Mouse (Mus musculus) spleen, postnatal 4 days (tissue): ENCODE data around the gene Mta2.
"Not testable (repeated sequence)": the region's sequence is repeated elsewhere in the genome, so short reads cannot be mapped to it uniquely, and the experiment has no call there.

Experiments
- DNase-seq, 2 experiments: peaks; one replicate each; pipeline ENCODE4 v3.0.0; 2022; ENCODE audit warnings: low spot score in 2 of 2

The Mta2 gene

GRCm38 (mm10) chr19:8941515-8942217, at the start of gene Mta2:
TSS of gene Mta2 (plus strand) at chr19:8941875.
- DNase-seq = peak; percentile 96 to 97

- DNase-seq = peak; percentile 86 to 94
Measured at GRCm38 (mm10) chr19:8892829-8893766, 48.6 kb upstream of the Mta2 start, which contains the start of gene Ints5. TSS of gene Ints5 (plus strand) at chr19:8893005.

- no peak for DNase-seq
Measured at GRCm38 (mm10) chr19:8895397-8895960, 46.2 kb upstream of the Mta2 start.

- DNase-seq = not testable (repeated sequence)
Measured at GRCm38 (mm10) chr19:8896231-8896630, 45.4 kb upstream of the Mta2 start.

- DNase-seq = peak in 1 of 2 experiments; percentile 70
Measured at GRCm38 (mm10) chr19:8897211-8897864, 44.3 kb upstream of the Mta2 start.

- DNase-seq = peak; percentile 95 to 97
Measured at GRCm38 (mm10) chr19:8897865-8898495, 43.7 kb upstream of the Mta2 start, which contains the start of gene Ganab. TSS of gene Ganab (plus strand) at chr19:8898071.

GRCm38 (mm10) chr19:8898576-8898975, 43.1 kb upstream of the Mta2 start:
- DNase-seq = no peak

GRCm38 (mm10) chr19:8899079-8899478, 42.6 kb upstream of the Mta2 start:
- no peak for DNase-seq

- no peak for DNase-seq
Measured at GRCm38 (mm10) chr19:8903412-8903811, 38.3 kb upstream of the Mta2 start.

GRCm38 (mm10) chr19:8908531-8908930, 33.1 kb upstream of the Mta2 start:
- DNase-seq = no peak

GRCm38 (mm10) chr19:8911810-8912209, 29.9 kb upstream of the Mta2 start:
- DNase-seq = no peak

GRCm38 (mm10) chr19:8914212-8914611, 27.5 kb upstream of the Mta2 start:
- no peak for DNase-seq

- no peak for DNase-seq
Measured at GRCm38 (mm10) chr19:8919000-8919399, 22.7 kb upstream of the Mta2 start.

- no peak for DNase-seq
Measured at GRCm38 (mm10) chr19:8919684-8920072, 22.0 kb upstream of the Mta2 start.

- peak; percentile 89 to 92 for DNase-seq
Measured at GRCm38 (mm10) chr19:8920073-8920736, 21.5 kb upstream of the Mta2 start, which contains the start of gene B3gat3. TSS of gene B3gat3 (plus strand) at chr19:8920374.

GRCm38 (mm10) chr19:8920836-8921291, 20.8 kb upstream of the Mta2 start:
- DNase-seq = peak in 1 of 2 experiments; percentile 31

- no peak for DNase-seq
Measured at GRCm38 (mm10) chr19:8921741-8922140, 19.9 kb upstream of the Mta2 start.

- DNase-seq = peak in 1 of 2 experiments; percentile 60
Measured at GRCm38 (mm10) chr19:8926766-8927165, 14.9 kb upstream of the Mta2 start.

- DNase-seq = peak in 1 of 2 experiments; percentile 60
Measured at GRCm38 (mm10) chr19:8927891-8928525, 13.7 kb upstream of the Mta2 start.

- DNase-seq = peak in 1 of 2 experiments; percentile 69
Measured at GRCm38 (mm10) chr19:8928689-8929223, 12.9 kb upstream of the Mta2 start.
